Mouse (Mus musculus) cerebellum, adult 11-12 months (tissue): ENCODE measurements around the gene Gm29609.
"Not testable (repeated sequence)": the region's sequence is repeated elsewhere in the genome, so short reads cannot be mapped to it uniquely, and the experiment has no call there.

Source experiments
- DNase-seq: peaks from one replicate; pipeline ENCODE4 v3.0.0; 2022

Gm29609 gene

GRCm38 (mm10) chr5:31179766-31180630, at the start of gene Gm29609, which contains the start of gene Gtf3c2:
Gene Gm29609 (minus strand): TSS chr5:31179911.
Gene Gtf3c2 (minus strand): TSS chr5:31180144.
- peak; percentile 98 for DNase-seq

GRCm38 (mm10) chr5:31226641-31227040, 46.9 kb upstream of the Gm29609 start:
- DNase-seq, result no peak

GRCm38 (mm10) chr5:31222696-31223095, 43.0 kb upstream of the Gm29609 start:
- peak; percentile 28 for DNase-seq

GRCm38 (mm10) chr5:31221304-31221945, 41.7 kb upstream of the Gm29609 start:
- peak; percentile 31 for DNase-seq

- DNase-seq, result peak; percentile 94
These were observed 41.0 kb upstream of the Gm29609 start, which contains the start of gene Ppm1g for GRCm38 (mm10) chr5:31220448-31221303. Gene Ppm1g (minus strand): TSS chr5:31220687.

GRCm38 (mm10) chr5:31219911-31220447, 40.3 kb upstream of the Gm29609 start:
- DNase-seq, result no peak

GRCm38 (mm10) chr5:31219474-31219873, 39.8 kb upstream of the Gm29609 start:
- DNase-seq, result no peak

GRCm38 (mm10) chr5:31219070-31219469, 39.4 kb upstream of the Gm29609 start:
- no peak for DNase-seq

GRCm38 (mm10) chr5:31218294-31218693, 38.6 kb upstream of the Gm29609 start:
- DNase-seq, result no peak

- DNase-seq, result not testable (repeated sequence)
These were observed 36.8 kb upstream of the Gm29609 start for GRCm38 (mm10) chr5:31216554-31216953.

GRCm38 (mm10) chr5:31204421-31204820, 24.7 kb upstream of the Gm29609 start:
- no peak for DNase-seq

GRCm38 (mm10) chr5:31203866-31204265, 24.2 kb upstream of the Gm29609 start:
- no peak for DNase-seq

- DNase-seq, result peak; percentile 63
These were observed 23.2 kb upstream of the Gm29609 start for GRCm38 (mm10) chr5:31202933-31203332.

- peak; percentile 99 for DNase-seq
These were observed 22.3 kb upstream of the Gm29609 start, which contains the start of gene Zfp513 for GRCm38 (mm10) chr5:31201742-31202590. Gene Zfp513 (minus strand): TSS chr5:31202303.

- DNase-seq, result no peak
These were observed 21.5 kb upstream of the Gm29609 start for GRCm38 (mm10) chr5:31201042-31201741.

- DNase-seq, result peak; percentile 68
These were observed 20.6 kb upstream of the Gm29609 start for GRCm38 (mm10) chr5:31200327-31200768.

GRCm38 (mm10) chr5:31199893-31200292, 20.2 kb upstream of the Gm29609 start:
- peak; percentile 53 for DNase-seq

- DNase-seq, result peak; percentile 38
These were observed 19.7 kb upstream of the Gm29609 start for GRCm38 (mm10) chr5:31199321-31199892.

- DNase-seq, result no peak
These were observed 19.1 kb upstream of the Gm29609 start for GRCm38 (mm10) chr5:31198616-31199320.

- DNase-seq, result peak; percentile 33
These were observed 18.5 kb upstream of the Gm29609 start for GRCm38 (mm10) chr5:31198170-31198569.
